Mouse (Mus musculus): Measurements from ENCODE around the gene Kcnn1.

Kcnn1 gene

DNA sequence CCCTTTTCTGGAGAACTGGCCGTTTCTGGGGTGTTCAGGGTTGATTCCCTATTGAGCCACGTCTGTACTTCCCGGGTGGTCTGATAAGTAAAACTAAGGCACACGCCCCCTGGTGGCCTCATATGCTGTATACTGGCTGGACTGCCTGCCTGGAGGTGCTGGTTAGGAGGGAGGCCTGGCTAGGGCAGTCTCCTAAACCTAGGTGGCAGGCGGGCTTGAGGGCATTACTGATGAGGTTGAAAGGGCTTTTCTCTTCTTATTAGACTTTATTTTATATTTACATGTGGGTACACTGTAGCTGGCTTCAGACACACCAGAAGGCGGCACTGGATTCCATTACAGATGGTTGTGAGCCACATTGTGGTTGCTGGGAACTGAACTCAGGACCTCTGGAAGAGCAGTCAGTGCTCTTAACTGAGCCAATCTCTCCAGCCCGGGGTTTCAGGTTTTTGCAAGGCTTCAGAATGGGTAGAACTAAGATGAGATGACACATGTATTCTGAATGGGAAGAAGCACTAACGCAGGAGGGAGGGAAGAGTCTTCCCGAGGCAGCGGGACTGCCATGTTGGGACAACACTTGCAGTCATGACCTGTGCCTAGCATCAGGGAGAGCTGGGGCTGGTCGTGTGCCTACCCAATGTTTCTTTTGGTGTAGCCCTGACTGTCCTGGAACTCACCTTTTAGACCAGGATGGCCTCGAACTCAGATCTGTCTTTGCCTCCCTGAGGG is 30.8 kb upstream of the Kcnn1 start:
- peak; percentile 58 to 83 for DNase-seq (ENCODE audit: low spot score in 2 of 2)

DNA sequence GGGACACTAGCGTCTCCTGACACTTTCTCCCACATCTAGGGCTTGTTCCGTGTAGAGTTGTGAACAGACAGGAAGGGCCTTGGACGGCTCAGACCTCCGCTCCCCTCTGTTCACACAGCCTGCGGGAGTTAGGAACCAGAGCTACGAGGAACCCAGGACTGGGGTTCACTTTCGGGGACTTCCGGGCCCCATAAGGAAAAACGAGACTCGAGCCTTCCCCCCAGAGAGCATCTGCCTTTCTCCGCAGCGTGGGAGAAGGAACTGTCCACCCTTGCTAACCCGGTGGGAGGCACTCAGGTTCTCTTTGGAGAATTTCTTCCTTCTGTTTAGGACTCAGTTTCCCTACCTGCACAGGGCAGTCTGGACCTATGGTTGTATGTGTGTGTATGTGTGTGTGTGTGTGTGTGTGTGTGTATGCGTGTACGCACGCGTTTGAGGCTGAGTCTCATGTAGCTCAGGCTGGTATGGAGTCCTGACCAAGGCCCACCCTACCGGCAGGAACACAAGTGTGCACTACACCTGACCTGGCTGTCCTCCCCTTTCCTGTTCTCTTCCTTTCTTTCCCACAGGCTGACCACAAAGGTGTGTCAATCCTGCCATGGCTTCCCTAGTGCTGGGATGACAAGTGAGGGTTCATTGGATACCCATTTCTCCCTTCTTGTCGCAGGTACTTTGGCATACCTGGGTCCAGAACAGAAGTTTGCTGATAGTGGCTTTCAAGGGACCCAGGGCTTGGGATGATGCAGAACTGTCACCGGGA is 30.0 kb upstream of the Kcnn1 start:
- no peak for DNase-seq (ENCODE audit: low spot score in 2 of 2)

DNA sequence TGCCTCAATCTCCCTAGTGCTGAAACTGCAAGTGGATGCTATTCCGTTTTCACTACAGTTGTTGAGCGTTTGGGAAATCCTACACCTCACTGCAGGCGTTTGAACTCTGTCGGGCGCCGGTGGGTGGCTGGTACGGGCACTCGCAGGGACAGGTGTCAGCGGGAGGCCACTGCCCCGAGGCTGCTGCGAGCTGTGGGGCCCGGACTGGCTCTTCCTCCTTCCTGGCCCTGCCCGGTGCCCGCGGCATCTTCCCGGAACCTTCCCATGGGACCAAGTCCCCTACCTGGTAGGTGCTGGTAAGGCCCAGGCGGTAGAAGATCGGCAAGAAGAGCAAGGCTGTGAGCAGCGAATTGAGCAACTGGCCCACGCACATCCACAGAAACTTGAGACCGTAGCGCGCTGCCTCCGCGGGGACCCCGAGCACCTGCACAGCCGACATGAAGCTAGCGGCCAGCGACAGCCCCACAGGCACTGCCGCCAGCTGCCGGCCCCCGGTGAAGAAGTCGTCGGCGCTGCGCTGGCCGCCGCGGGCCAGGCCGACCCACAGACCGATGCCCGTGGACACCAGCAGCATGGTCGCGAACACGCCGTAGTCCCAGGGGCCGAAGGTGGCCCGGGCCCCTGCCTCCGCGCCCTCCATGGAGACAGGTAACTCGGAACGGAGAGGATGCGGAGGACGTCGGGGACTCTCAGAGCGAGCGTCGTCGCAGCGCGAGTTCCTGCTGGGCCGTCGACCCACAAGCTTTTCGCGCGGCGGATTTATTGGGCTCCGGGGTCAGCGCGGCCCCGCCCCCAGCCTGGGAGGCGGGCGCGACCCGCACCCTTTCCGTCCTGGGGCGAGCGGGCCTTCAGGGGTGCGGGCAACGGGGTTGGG is 29.2 kb upstream of the Kcnn1 start, which contains the start of gene Slc5a5:
TSS of gene Slc5a5 (minus strand) at position 736 of the 874 bp plus-strand sequence.
- DNase-seq (ENCODE audit: low spot score in 2 of 2): no peak

- no peak for DNase-seq (ENCODE audit: low spot score in 2 of 2)
Measured at GRCm38 (mm10) chr8:70891356-70891755, 28.3 kb upstream of the Kcnn1 start.

- DNase-seq (ENCODE audit: low spot score in 2 of 2): no peak
Measured at GRCm38 (mm10) chr8:70890656-70891055, 27.6 kb upstream of the Kcnn1 start.

DNA sequence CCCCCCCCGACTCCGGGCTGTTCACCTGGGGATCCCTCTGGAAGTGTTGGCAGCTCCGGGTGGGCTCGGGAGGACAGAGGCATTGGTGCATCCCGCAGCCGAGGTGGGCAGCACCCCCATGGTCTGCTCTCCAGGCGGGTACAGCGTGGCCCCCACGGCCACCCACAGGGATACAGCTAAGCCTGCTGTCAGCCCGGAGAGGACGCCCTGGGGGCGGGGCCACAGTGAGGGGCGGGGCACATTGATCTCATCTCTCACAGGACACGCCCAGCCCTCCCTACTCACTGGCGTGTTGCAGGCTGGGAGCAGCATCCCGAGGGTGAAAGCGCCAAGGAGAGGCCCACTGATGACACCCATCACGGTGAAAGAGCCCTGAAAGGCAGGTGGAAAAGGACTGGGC is 24.6 kb upstream of the Kcnn1 start:
- DNase-seq (ENCODE audit: low spot score in 2 of 2): no peak

DNA sequence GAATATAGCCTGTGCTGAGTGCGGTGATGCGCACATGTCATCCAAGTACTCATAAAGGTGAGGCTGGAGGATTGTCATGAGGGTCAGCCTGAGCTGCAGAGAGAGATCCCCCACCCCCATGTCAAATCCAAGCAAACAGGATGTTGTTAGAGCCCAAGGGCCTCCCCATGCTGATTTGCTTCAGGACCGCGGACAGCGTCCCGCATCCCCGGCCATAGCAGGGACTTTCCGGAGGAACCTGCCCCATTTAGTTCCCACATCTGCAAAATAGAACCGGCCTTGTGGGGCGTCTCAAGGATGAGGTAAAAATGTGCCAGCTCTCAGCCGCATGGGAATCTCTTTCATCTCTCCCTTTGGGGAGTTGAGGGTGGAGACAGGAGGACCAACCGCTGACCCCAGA is 22.6 kb upstream of the Kcnn1 start:
- DNase-seq (ENCODE audit: low spot score in 2 of 2): no peak

GRCm38 (mm10) chr8:70884683-70885082 is 21.6 kb upstream of the Kcnn1 start:
- DNase-seq (ENCODE audit: low spot score in 2 of 2): no peak

- DNase-seq (ENCODE audit: low spot score in 2 of 2): no peak
Measured at GRCm38 (mm10) chr8:70884186-70884585, 21.1 kb upstream of the Kcnn1 start.

- DNase-seq (ENCODE audit: low spot score in 2 of 2): no peak
Measured at GRCm38 (mm10) chr8:70880546-70880945, 17.5 kb upstream of the Kcnn1 start.

DNA sequence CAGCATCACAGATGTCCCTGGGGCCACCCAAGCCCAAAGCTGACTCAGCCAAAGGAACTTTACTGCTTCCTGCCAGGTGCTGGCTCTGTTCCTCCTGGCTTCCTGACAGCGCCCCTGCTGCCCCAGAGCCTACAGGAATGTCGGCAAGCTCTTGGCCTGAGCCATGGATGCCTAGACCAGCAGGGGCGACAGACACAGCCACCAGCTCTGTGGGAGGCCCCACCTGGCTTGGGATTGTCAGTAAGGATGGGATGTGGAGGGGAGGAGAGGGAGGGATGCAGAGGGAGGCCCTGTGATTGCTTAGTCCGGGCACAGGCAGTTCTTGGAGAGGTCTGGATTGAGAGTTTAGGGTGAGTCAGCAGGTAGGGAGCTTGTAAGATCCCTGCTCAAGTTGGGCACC is 17.1 kb upstream of the Kcnn1 start:
- DNase-seq (ENCODE audit: low spot score in 2 of 2): no peak

DNA sequence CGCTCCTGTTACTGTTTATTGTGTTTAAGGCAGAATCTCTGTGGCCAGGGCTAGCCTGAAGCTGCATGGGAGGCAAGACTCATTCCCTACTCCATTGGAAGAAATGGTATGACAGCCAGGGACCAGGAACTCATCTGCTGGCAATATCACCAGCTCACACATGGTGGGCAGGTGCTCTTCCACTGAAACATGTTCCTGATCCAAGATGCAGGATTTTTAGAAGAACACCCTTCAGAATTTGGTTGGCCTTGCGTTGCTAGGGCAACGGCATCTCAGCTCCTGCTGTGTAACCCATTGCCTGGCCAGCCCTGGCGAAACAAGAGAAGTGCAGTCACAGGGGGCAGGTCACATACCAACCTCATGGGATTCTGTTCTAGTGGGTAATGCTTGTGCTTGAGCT is 16.4 kb upstream of the Kcnn1 start:
- no peak for DNase-seq (ENCODE audit: low spot score in 2 of 2)

DNA sequence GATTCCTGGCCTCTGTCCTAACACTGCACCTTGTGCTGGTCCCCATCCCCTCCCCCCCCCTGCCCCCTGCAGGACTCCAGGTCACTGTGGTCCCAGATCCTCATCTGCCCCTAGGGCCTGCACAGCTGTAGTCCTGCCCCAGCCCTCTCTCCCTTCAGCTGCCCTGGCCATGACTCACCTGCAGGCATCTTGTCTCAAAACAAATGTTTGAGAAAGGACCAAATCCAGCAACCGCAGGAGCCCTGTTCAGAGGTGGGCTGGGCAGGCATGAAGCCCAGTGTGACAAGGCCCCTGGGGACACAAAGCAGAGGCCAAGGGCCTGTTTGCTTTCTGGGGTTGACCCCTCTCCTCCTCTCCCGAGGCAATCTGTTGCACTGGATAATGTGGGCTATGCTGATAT is 15.1 kb upstream of the Kcnn1 start:
- DNase-seq (ENCODE audit: low spot score in 2 of 2): no peak

- DNase-seq (ENCODE audit: low spot score in 2 of 2): no peak
Measured at GRCm38 (mm10) chr8:70876382-70876781, 13.3 kb upstream of the Kcnn1 start.

- no peak for DNase-seq (ENCODE audit: low spot score in 2 of 2)
Measured at GRCm38 (mm10) chr8:70874441-70874840, 11.4 kb upstream of the Kcnn1 start.

DNA sequence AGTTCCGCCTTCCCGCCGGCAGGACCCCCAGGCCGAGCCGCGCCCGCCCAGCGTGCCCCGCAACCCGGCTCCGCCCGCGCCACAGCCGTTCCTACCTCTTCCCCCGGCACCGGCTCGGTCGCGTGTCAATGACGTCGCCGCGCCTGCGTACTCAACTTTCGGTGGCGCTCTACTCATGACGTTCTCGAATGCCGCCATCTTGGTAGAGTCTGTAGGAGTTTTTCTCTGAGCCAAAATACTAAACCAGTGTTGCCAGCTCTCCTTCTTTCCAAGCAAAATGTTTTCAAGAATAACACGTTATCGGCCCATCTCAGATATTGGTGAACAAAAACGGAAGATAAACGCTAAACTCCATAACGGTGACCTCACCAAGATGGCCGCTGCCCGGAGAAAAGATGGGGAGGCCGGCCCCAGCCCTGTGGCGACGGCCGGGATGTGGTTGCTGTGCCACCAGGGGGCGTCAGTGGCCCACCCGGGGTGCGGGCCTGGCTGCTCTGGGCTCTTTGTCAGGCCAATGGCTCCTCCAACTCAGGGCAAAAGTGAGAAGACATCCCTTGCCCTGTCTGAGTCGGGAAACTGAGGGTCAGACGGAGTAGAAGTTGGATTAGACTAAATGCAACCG is 10.4 kb upstream of the Kcnn1 start, which contains the start of gene Ccdc124:
TSS of gene Ccdc124 (minus strand) at position 572 of the 622 bp plus-strand sequence.
- peak; percentile 93 to 95 for DNase-seq (ENCODE audit: low spot score in 2 of 2)

GRCm38 (mm10) chr8:70872643-70873363 is 9.7 kb upstream of the Kcnn1 start:
- no peak for DNase-seq (ENCODE audit: low spot score in 2 of 2)

- DNase-seq (ENCODE audit: low spot score in 2 of 2): no peak
Measured at GRCm38 (mm10) chr8:70871195-70871807, 8.2 kb upstream of the Kcnn1 start.

DNA sequence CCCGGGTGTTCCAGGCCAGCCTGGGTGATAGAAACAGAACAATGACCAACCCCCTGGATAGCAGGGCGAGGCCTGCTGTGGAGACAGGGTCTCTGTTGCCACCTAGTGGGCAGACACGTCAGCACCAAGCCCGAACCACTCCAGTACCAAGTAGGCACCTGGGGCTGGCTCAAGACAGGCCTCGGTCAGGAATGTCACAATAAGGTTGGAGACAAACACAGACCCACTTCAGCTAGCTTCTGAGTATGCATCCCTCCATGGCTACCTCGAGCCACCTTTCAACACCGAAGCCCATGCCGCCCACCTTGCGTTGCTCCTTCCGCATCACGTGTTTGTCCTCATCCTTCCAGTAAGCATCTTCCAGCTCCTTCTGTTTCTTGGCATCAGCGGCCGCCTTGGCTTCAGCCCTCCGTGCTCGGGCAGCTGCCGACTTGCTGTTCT is 6.6 kb upstream of the Kcnn1 start:
- peak in 1 of 2 experiments; percentile 67 for DNase-seq (ENCODE audit: low spot score in 2 of 2)

DNA sequence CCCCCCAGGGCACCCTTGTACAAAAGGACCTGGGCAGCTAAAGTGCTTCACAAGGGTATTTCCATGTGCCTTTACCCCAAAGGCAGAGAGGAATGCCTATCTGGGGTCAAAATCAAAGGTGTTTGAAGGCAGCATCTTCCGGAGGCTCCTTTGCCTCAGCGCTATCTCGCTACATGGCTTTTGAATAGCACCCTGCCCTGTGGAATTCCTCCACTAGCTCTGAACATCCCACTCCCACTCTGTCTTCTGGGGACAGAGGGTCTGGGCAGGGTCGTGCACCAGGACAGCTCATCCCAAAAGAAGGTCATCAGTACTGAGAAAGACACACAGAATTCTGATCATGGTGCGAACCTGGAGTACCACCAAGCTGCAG is 6.1 kb upstream of the Kcnn1 start:
- no peak for DNase-seq (ENCODE audit: low spot score in 2 of 2)
